Mouse (Mus musculus) MEL (cell line): Measurements from ENCODE around the gene Srebf1.
A peak's percentile ranks its signal among the peaks of the same experiment; 100 is the strongest.

ENCODE experiments used
- CHD2 ChIP-seq: IDR thresholded peaks from 2 replicates; pipeline ENCODE4 v1.6.1; 2011; ENCODE audit warnings: low read length, improper control_type of control experiment
- CTCF ChIP-seq, 3 experiments: IDR thresholded peaks in 2 of 3; conservative IDR thresholded peaks in 1 of 3; 2 replicates each; pipeline ENCODE4 v1.5.1; 2011 to 2012; ENCODE audit warnings: low read length in 3 of 3, low read depth in 2 of 3, mild to moderate bottlenecking in 2 of 3, improper control_type of control experiment in 1 of 3, inconsistent platforms in 1 of 3, mixed read lengths in 1 of 3, moderate library complexity in 1 of 3; ENCODE audit not compliant: control insufficient read depth in 1 of 3, insufficient read depth in 1 of 3, poor library complexity in 1 of 3, severe bottlenecking in 1 of 3
- EP300 ChIP-seq, 2 experiments: IDR thresholded peaks; 2 replicates each; pipeline ENCODE4 v1.6.1; 2011; ENCODE audit warnings: improper control_type of control experiment in 2 of 2, low read length in 2 of 2, low read depth in 1 of 2, mild to moderate bottlenecking in 1 of 2
- GABPA ChIP-seq: IDR thresholded peaks from 2 replicates; pipeline ENCODE4 v1.6.1; 2012; ENCODE audit warnings: low read depth, mild to moderate bottlenecking, inconsistent platforms, low read length, improper control_type of control experiment, moderate library complexity
- MAFK ChIP-seq: IDR thresholded peaks from 2 replicates; pipeline ENCODE4 v1.6.1; 2011; ENCODE audit warnings: low read depth, mild to moderate bottlenecking, low read length, improper control_type of control experiment, borderline replicate concordance
- MYC ChIP-seq: IDR thresholded peaks from 2 replicates; pipeline ENCODE4 v1.6.1; 2011; ENCODE audit warnings: low read depth, mild to moderate bottlenecking, low read length, improper control_type of control experiment, moderate library complexity
- NRF1 ChIP-seq: IDR thresholded peaks from 2 replicates; pipeline ENCODE4 v1.6.1; 2014; ENCODE audit warnings: low read depth, mild to moderate bottlenecking, inconsistent platforms, low read length, improper control_type of control experiment, moderate library complexity; ENCODE audit not compliant: poor library complexity, insufficient read depth, severe bottlenecking
- POLR2A ChIP-seq, 2 experiments: IDR thresholded peaks; 2 replicates each; pipeline ENCODE4 v1.6.1; 2011 to 2012; ENCODE audit warnings: low read length in 2 of 2, mild to moderate bottlenecking in 2 of 2, control low read depth in 1 of 2, improper control_type of control experiment in 1 of 2, low read depth in 1 of 2, moderate library complexity in 1 of 2; ENCODE audit not compliant: control insufficient read depth in 1 of 2, insufficient read depth in 1 of 2, poor library complexity in 1 of 2
- POLR2AphosphoS5 ChIP-seq: IDR thresholded peaks from 2 replicates; pipeline ENCODE4 v1.6.1; 2012; ENCODE audit warnings: low read depth, borderline replicate concordance, mild to moderate bottlenecking, inconsistent platforms, low read length, moderate library complexity, mixed read lengths
- SIN3A ChIP-seq: IDR thresholded peaks from 2 replicates; pipeline ENCODE4 v1.6.1; 2012; ENCODE audit warnings: low read length, improper control_type of control experiment, inconsistent platforms

GRCm38 (mm10) chr11:60219609-60220008 is 2.8 kb downstream of the Srebf1 start:
- TF ChIP-seq CHD2 (no peak), POLR2AphosphoS5 (no peak), SIN3A (peak; percentile 76; the same call in 1 of the 2 replicates), NRF1 (no peak), GABPA (no peak), MYC (no peak), EP300 (IDR thresholded peaks at IDR 0.05; ENCODE audit: low read depth in 1 of 2, low read length in 2 of 2) (peak; percentile 28 to 78; a peak in 3 of 4 replicates), POLR2A (IDR thresholded peaks at IDR 0.05; ENCODE audit: control insufficient read depth in 1 of 2, insufficient read depth in 1 of 2, low read depth in 1 of 2, low read length in 2 of 2, poor library complexity in 1 of 2) (no peak; a peak in 1 of 4 replicates), CTCF (IDR thresholded peaks at IDR 0.05 in 2 of 3, conservative IDR thresholded peaks at IDR 0.05 in 1 of 3; ENCODE audit: control insufficient read depth in 1 of 3, insufficient read depth in 1 of 3, low read depth in 2 of 3, low read length in 3 of 3, poor library complexity in 1 of 3, severe bottlenecking in 1 of 3) (no peak), MAFK (no peak)
